Mouse (Mus musculus): ENCODE data around the gene Pigz.

DNA sequence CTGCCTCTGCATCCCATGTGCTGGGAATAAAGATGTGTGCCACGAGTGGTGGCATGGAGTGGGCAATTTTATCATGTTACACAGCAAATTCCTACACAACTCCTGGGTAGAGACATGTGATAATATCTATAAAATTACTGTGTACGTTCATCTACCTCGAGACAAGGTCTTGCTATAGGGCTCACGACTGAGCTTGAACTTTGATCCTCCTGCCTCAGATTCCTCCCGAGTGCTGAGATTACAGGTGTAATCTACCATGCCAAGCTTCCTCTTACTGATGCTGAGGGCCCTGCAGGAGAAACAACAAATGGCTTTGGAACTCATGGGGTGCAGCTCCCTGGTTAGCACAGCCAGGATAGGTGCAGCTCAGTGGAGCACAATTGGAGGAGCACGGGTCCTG is 9.3 kb upstream of the Pigz start:
- TF ChIP-seq CTCF (IDR thresholded peaks at IDR 0.05; ENCODE audit: extremely low read depth, insufficient read depth, insufficient read length, insufficient replicate concordance): no peak
- no peak for TF ChIP-seq POLR2A (IDR thresholded peaks at IDR 0.05; ENCODE audit: low read depth, low read length)

Measured in spleen, adult 2 months (tissue).